Mouse (Mus musculus): ENCODE results near the gene Kitl.

DNA sequence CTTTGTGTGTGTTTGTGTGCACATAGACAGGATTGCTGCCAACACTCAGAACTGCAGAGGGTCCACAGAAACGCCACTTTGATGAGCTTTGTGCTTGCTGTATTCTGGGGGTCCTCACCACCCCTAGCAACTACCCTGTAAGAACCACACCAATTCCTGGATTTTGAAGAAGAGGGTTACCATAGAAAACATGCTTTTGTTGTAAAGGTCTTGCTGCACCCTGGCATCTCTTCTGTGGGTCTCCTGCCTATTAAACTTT lies 7.3 kb downstream of the Kitl start:
- no peak for TF ChIP-seq CTCF (IDR thresholded peaks at IDR 0.05; ENCODE audit: extremely low read depth, insufficient read length, insufficient replicate concordance, low read depth, low read length)
- TF ChIP-seq POLR2A (IDR thresholded peaks at IDR 0.05; ENCODE audit: low read depth, low read length), result no peak

All from small intestine, adult 2 months (tissue).